1 mouse cellular context compared by ENCODE assay signal in genomic region chr14:52244041-52244689, GRCm38 (mm10).
TF ChIP-seq lines count a peak whose summit lies in the region.

No protein-coding gene starts in this region.

TF ChIP-seq in CH12.LX, 34 proteins besides CTCF, POLR2A, EP300 and RAD21 (continued from another document):
- TF ChIP-seq JUN (IDR thresholded peaks at IDR 0.05; ENCODE audit: insufficient read depth, low read depth, low read length) (no peak), USF1 (IDR thresholded peaks at IDR 0.05; ENCODE audit: low read depth, low read length) (no peak), IRF4 (IDR thresholded peaks at IDR 0.05; ENCODE audit: low read depth, low read length) (peak; percentile 62), ZNF384 (IDR thresholded peaks at IDR 0.05; ENCODE audit: low read depth, low read length) (no peak), BHLHE40 (IDR thresholded peaks at IDR 0.05; ENCODE audit: low read depth, low read length) (no peak), KAT2A (IDR thresholded peaks at IDR 0.05; ENCODE audit: insufficient replicate concordance, low read length) (peak; percentile 85), TCF12 (IDR thresholded peaks at IDR 0.05; ENCODE audit: low read depth, low read length) (peak; percentile 77), ZC3H11A (IDR thresholded peaks at IDR 0.05; ENCODE audit: low read depth, low read length) (no peak), MXI1 (IDR thresholded peaks at IDR 0.05; ENCODE audit: low read depth, low read length) (peak; percentile 72), TBP (conservative IDR thresholded peaks at IDR 0.05; ENCODE audit: low read depth, low read length) (peak; percentile 69; the same call in 1 of the 2 replicates), RCOR1 (conservative IDR thresholded peaks at IDR 0.05; ENCODE audit: low read depth, low read length) (no peak), ETS1 (conservative IDR thresholded peaks at IDR 0.05; ENCODE audit: low read depth, low read length) (0 out of 2 replicates have a peak, but pooled peaks have one; percentile 11), ELF1 (IDR thresholded peaks at IDR 0.05; ENCODE audit: low read depth, low read length) (peak; percentile 79), SMC3 (IDR thresholded peaks at IDR 0.05; ENCODE audit: low read depth, low read length) (no peak), JUND (conservative IDR thresholded peaks at IDR 0.05; ENCODE audit: low read depth, low read length) (no peak), UBTF (IDR thresholded peaks at IDR 0.05; ENCODE audit: low read depth, low read length) (no peak), CHD2 (IDR thresholded peaks at IDR 0.05; ENCODE audit: low read length) (peak; percentile 98), PAX5 (IDR thresholded peaks at IDR 0.05; ENCODE audit: low read length) (no peak), MAZ (IDR thresholded peaks at IDR 0.05; ENCODE audit: low read depth, low read length) (peak; percentile 76; the same call in 1 of the 2 replicates), NELFE (IDR thresholded peaks at IDR 0.05; ENCODE audit: low read depth, low read length) (peak; percentile 66), HCFC1 (IDR thresholded peaks at IDR 0.05; ENCODE audit: low read depth, low read length) (peak; percentile 87), NRF1 (IDR thresholded peaks at IDR 0.05; ENCODE audit: low read depth, low read length) (peak; percentile 73), SIN3A (IDR thresholded peaks at IDR 0.05; ENCODE audit: low read length) (peak; percentile 81), E2F4 (IDR thresholded peaks at IDR 0.05; ENCODE audit: insufficient replicate concordance, low read depth, low read length) (peak; percentile 82; the same call in 1 of the 2 replicates), CHD1 (IDR thresholded peaks at IDR 0.05; ENCODE audit: low read depth, low read length) (no peak), POLR2AphosphoS2 (IDR thresholded peaks at IDR 0.05; ENCODE audit: low read depth, low read length) (peak; percentile 84; the same call in 1 of the 2 replicates), ZMIZ1 (IDR thresholded peaks at IDR 0.05; ENCODE audit: low read depth, low read length) (peak; percentile 75; the same call in 1 of the 2 replicates), MAFK (IDR thresholded peaks at IDR 0.05; ENCODE audit: insufficient replicate concordance, low read length) (no peak), MAX (IDR thresholded peaks at IDR 0.05; ENCODE audit: low read length) (0 out of 2 replicates have a peak, but pooled peaks have one; percentile 17)
